Mouse (Mus musculus) CH12.LX (cell line): Measurements from ENCODE around the gene Slc7a8. TPM values are rescaled to one million over a fixed set of nuclear protein-coding genes. Genes with fewer than 3 reads are reported as not detected.

Source experiments
- DNase-seq: peaks from one replicate; pipeline ENCODE4 v3.0.0-alpha.2; 2013; ENCODE audit errors: extremely low read depth
- H3K27ac ChIP-seq: 2 replicates; pipeline ENCODE4 v1.5.1; 2012; ENCODE audit warnings: low read depth, mild to moderate bottlenecking, control low read depth, moderate library complexity; ENCODE audit not compliant: insufficient read depth
- H3K27me3 ChIP-seq: replicated peaks from 2 replicates; pipeline ENCODE3; 2012; ENCODE audit warnings: inconsistent platforms
- H3K36me3 ChIP-seq, 2 experiments: replicated peaks in 1 of 2; 2 replicates each; pipeline versions ENCODE3 to v1.6.1; 2012; ENCODE audit warnings: inconsistent platforms in 1 of 2, low read length in 1 of 2, mild to moderate bottlenecking in 1 of 2, mixed read lengths in 1 of 2, moderate library complexity in 1 of 2; ENCODE audit not compliant: control insufficient read depth in 1 of 2, insufficient read depth in 1 of 2
- H3K4me1 ChIP-seq, 2 experiments: 2 replicates each; pipeline ENCODE4 v1.6.1; 2012; ENCODE audit warnings: inconsistent platforms in 1 of 2, moderate library complexity in 1 of 2; ENCODE audit not compliant: insufficient read depth in 2 of 2, control insufficient read depth in 1 of 2
- H3K4me2 ChIP-seq: 2 replicates; pipeline ENCODE4 v1.6.1; 2012; ENCODE audit warnings: low read depth, mild to moderate bottlenecking, control low read depth; ENCODE audit not compliant: poor library complexity, insufficient read depth, severe bottlenecking
- H3K4me3 ChIP-seq, 3 experiments: fragments of 150-350 bp in 1 of 3; sonication (generic) in 1 of 3; replicated peaks in 1 of 3; 2 replicates each; pipeline versions ENCODE3 to v1.5.1; 2011 to 2012; ENCODE audit warnings: low read depth in 2 of 3, low read length in 2 of 3, mild to moderate bottlenecking in 2 of 3, moderate library complexity in 2 of 3, control low read depth in 1 of 3, improper control_type of control experiment in 1 of 3, inconsistent platforms in 1 of 3, mixed read lengths in 1 of 3; ENCODE audit not compliant: poor library complexity in 1 of 3
- H3K79me2 ChIP-seq: replicated peaks from 2 replicates; pipeline ENCODE4 v1.6.1; 2012; ENCODE audit warnings: mild to moderate bottlenecking, moderate library complexity; ENCODE audit not compliant: control insufficient read depth, poor library complexity, insufficient read depth, severe bottlenecking; ENCODE audit errors: extremely low read depth
- H3K9ac ChIP-seq: 2 replicates; pipeline ENCODE4 v1.6.1; 2012; ENCODE audit warnings: low read depth, mild to moderate bottlenecking, control low read depth, moderate library complexity; ENCODE audit not compliant: insufficient read depth
- H3K9me3 ChIP-seq: replicated peaks from 2 replicates; pipeline ENCODE3; 2012; ENCODE audit warnings: low read length, inconsistent platforms, mixed read lengths
- BHLHE40 ChIP-seq: IDR thresholded peaks from 2 replicates; pipeline ENCODE4 v1.6.1; 2011; ENCODE audit warnings: mild to moderate bottlenecking, low read depth, low read length, improper control_type of control experiment
- EP300 ChIP-seq: IDR thresholded peaks from 2 replicates; pipeline ENCODE4 v1.6.1; 2011; ENCODE audit warnings: low read length, improper control_type of control experiment
- HCFC1 ChIP-seq: IDR thresholded peaks from 2 replicates; pipeline ENCODE4 v1.6.1; 2012; ENCODE audit warnings: low read depth, mild to moderate bottlenecking, inconsistent platforms, low read length, improper control_type of control experiment
- JUND ChIP-seq: conservative IDR thresholded peaks from 2 replicates; pipeline ENCODE4 v1.6.1; 2011; ENCODE audit warnings: low read depth, low read length, improper control_type of control experiment
- KAT2A ChIP-seq: IDR thresholded peaks from 2 replicates; pipeline ENCODE4 v1.6.1; 2012; ENCODE audit warnings: low read length, improper control_type of control experiment, inconsistent platforms; ENCODE audit not compliant: insufficient replicate concordance
- MAFK ChIP-seq: IDR thresholded peaks from 2 replicates; pipeline ENCODE4 v1.6.1; 2011; ENCODE audit warnings: low read length, improper control_type of control experiment; ENCODE audit not compliant: insufficient replicate concordance
- MEF2A ChIP-seq: IDR thresholded peaks from 2 replicates; pipeline ENCODE4 v1.6.1; 2014; ENCODE audit warnings: low read depth, mild to moderate bottlenecking, inconsistent platforms, low read length, improper control_type of control experiment, borderline replicate concordance
- MXI1 ChIP-seq: IDR thresholded peaks from 2 replicates; pipeline ENCODE4 v1.6.1; 2011; ENCODE audit warnings: mild to moderate bottlenecking, low read depth, low read length, improper control_type of control experiment
- NELFE ChIP-seq: IDR thresholded peaks from 2 replicates; pipeline ENCODE4 v1.6.1; 2011; ENCODE audit warnings: low read depth, low read length, improper control_type of control experiment
- RCOR1 ChIP-seq: conservative IDR thresholded peaks from 2 replicates; pipeline ENCODE4 v1.6.1; 2012; ENCODE audit warnings: low read depth, mild to moderate bottlenecking, inconsistent platforms, low read length, improper control_type of control experiment
- TBP ChIP-seq: conservative IDR thresholded peaks from 2 replicates; pipeline ENCODE4 v1.6.1; 2011; ENCODE audit warnings: low read depth, low read length, improper control_type of control experiment
- UBTF ChIP-seq: IDR thresholded peaks from 2 replicates; pipeline ENCODE4 v1.6.1; 2012; ENCODE audit warnings: low read depth, mild to moderate bottlenecking, inconsistent platforms, low read length, improper control_type of control experiment, moderate library complexity
- USF1 ChIP-seq: IDR thresholded peaks from 2 replicates; pipeline ENCODE4 v1.6.1; 2014; ENCODE audit warnings: low read depth, mild to moderate bottlenecking, inconsistent platforms, low read length, improper control_type of control experiment
- ZKSCAN1 ChIP-seq: IDR thresholded peaks from 2 replicates; pipeline ENCODE4 v1.6.1; 2012; ENCODE audit warnings: low read depth, inconsistent platforms, low read length, improper control_type of control experiment, borderline replicate concordance
- ZMIZ1 ChIP-seq: IDR thresholded peaks from 2 replicates; pipeline ENCODE4 v1.6.1; 2012; ENCODE audit warnings: low read depth, mild to moderate bottlenecking, inconsistent platforms, low read length, improper control_type of control experiment
- dilution Hi-C: fragments of 300-500 bp; cut with MboI; formaldehyde crosslinking; loops from 2 replicates; pipeline ENCODE4 v1.14.3; 2020; ENCODE audit warnings: low sequenced_read_pairs; ENCODE audit not compliant: extremely low pct_unique_long_range_greater_than_20kb, extremely low pct_ligation_motif_present
- in situ Hi-C: fragments of 300-500 bp; cut with MboI; formaldehyde crosslinking; loops from 3 replicates; pipeline ENCODE4 v1.14.3; 2019; ENCODE audit warnings: low sequenced_read_pairs, low pct_ligation_motif_present, low pct_unique_long_range_greater_than_20kb, mixed read lengths
- polyA plus RNA-seq: library from polyadenylated mRNA; unstranded; fragments of >175 nt; gene quantifications from 2 replicates; pipeline ENCODE4 v1.2.1, GENCODE M21; 2012; ENCODE audit warnings: low read depth; ENCODE audit not compliant: insufficient read length
- total RNA-seq, 2 experiments: library from RNA; depleted of rRNA; stranded (reverse); fragments of 300-350 nt in 1 of 2; fragments of >200 nt in 1 of 2; gene quantifications; 2 replicates each; pipeline ENCODE4 v1.2.3; 2012 to 2014

Slc7a8 gene
- total and polyA plus RNA-seq, 3 experiments = 0.13 to 0.17 TPM; not detected in 1

DNA sequence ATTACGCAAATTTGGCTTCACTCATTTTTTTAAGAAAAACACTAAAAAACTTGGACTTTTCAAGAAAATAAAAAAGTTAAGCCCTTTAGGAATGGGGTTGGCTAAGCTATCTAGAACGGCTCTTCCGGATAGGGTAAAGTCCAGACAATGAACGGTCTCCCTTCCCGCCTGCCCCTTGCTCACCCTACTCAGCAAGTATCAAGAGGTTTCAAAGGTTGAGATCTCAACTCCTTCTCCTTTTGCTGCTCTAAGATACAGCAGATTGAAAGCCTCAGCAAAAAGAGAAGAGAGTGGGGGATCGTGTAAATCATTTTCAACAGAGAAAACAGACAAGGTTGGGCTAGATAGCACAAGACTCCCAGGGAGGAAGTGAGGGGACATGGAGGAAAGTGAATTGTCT lies 1.2 kb upstream of the Slc7a8 start:
- Histone ChIP-seq H3K79me2 (no peaks in the 10 kb centered on the region), H3K36me3 (no peaks in the 10 kb centered on the region), H3K27ac (no peak overlapping the region), H3K27me3 (peaks cover 31% of the 10 kb centered on the region), H3K9ac (no peak overlapping the region), H3K4me2 (no peak overlapping the region), H3K4me1 (peaks cover 0 to 5% of the 10 kb centered on the region in 2 experiments; a peak in 2 of 4 replicates), H3K4me3 (no peak overlapping the region), H3K9me3 (peaks cover 2% of the 10 kb centered on the region)
- dilution Hi-C loops = no loop called here
- TF ChIP-seq NELFE (no peak), RCOR1 (no peak), HCFC1 (no peak), EP300 (no peak)
- DNase-seq = no peak
- in situ Hi-C loops = no loop called here

DNA sequence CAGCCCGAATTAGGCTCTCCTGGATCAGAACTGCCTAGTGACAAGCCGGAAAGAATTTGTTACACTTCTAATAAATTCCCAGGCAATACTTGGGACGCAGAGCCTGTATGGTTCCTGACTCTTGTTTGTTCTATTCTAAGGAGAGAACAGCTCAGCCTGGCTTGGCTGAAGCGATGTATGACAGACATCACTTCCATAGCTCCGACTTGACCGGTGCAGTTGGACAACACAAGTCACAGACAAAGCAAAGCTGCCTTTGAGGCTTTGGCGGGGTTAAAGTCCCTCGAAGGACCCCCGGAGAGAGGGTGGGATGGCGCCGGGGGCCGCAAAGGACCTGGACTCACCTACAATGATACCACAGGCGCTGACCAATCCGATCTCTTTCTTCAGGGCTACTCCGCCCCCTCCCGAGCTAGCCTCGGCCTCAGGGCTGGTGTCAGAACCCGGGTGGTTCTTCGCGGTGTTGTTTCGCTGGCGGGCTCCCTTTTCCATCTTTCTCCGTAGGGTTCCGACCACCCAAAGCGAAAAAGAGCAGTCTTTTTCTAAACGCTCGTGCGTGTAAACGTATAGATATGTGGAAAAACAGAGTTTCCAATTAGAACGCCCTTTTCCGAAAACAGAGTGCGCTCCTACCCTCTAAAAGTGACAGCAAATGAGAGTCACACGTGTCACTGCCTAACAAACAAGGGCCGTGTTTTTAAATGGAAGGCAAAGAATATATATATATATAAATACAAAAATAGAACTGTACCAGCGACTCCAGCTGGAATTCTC lies 723 bp downstream of the Slc7a8 start:
- no peak overlapping the region for H3K27ac ChIP-seq
- peaks cover 0 to 5% of the 10 kb centered on the region in 2 experiments; a peak in 2 of 4 replicates for H3K4me1 ChIP-seq
- no peak for DNase-seq
- H3K36me3 ChIP-seq = no peaks in the 10 kb centered on the region
- H3K79me2 ChIP-seq = no peaks in the 10 kb centered on the region
- H3K4me2 ChIP-seq = peak overlapping the region; percentile 88
- no peak overlapping the region for H3K9ac ChIP-seq
- dilution Hi-C loops (no loop called here), in situ Hi-C loops (no loop called here)
- no peaks in the 10 kb centered on the region for H3K9me3 ChIP-seq
- H3K27me3 ChIP-seq = peaks cover 31% of the 10 kb centered on the region
- peak overlapping the region in 1 of 3 experiments; percentile 3 for H3K4me3 ChIP-seq
- TF ChIP-seq MXI1 (peak; percentile 82), BHLHE40 (0 out of 2 replicates have a peak, but pooled peaks have one; percentile 14), ZMIZ1 (no peak), HCFC1 (no peak), KAT2A (no peak)
- TF ChIP-seq, all 38 proteins: peak for 2

DNA sequence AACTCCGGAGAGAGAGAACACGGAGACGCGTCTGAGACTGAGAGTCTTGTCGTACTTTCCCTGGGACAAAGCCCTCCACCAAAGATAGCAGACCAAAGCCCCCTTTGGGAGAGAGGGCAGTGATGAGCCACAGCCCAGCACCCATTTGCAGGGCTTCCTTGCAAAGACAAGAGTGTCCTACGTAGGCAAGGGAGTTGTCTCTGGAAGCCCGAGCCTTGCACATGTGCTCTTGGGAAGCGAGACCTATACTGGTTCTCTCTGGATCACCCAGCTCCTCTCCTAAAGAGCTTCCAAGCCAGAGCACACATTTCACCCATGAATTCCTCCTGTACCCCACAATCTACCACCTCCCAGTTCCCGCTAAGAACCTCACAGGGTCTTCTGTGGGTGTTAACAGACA lies 1.7 kb downstream of the Slc7a8 start:
- H3K4me1 ChIP-seq = peaks cover 0 to 5% of the 10 kb centered on the region in 2 experiments; a peak in 2 of 4 replicates
- no peak overlapping the region for H3K9ac ChIP-seq
- H3K27ac ChIP-seq = no peak overlapping the region
- TF ChIP-seq ZKSCAN1 = no peak
- no peak for TF ChIP-seq MEF2A
- TF ChIP-seq USF1 = no peak
- no peak for TF ChIP-seq UBTF
- no peak for TF ChIP-seq MXI1
- no peak for TF ChIP-seq NELFE
- TF ChIP-seq MAFK = no peak
- TF ChIP-seq TBP = no peak
- no peak for TF ChIP-seq JUND
- no peak overlapping the region for H3K4me3 ChIP-seq
- dilution Hi-C loops = no loop called here
- peaks cover 31% of the 10 kb centered on the region for H3K27me3 ChIP-seq
- H3K36me3 ChIP-seq = no peaks in the 10 kb centered on the region
- H3K9me3 ChIP-seq = no peaks in the 10 kb centered on the region
- in situ Hi-C loops = no loop called here
- no peak for DNase-seq
- no peaks in the 10 kb centered on the region for H3K79me2 ChIP-seq
- H3K4me2 ChIP-seq = no peak overlapping the region
